Mouse (Mus musculus): ENCODE measurements around the gene Cd9. TPM values are rescaled to one million over a fixed set of nuclear protein-coding genes. Genes with fewer than 3 reads are reported as not detected.

The Cd9 gene
- polyA plus RNA-seq, 1 experiment = 164 TPM

DNA sequence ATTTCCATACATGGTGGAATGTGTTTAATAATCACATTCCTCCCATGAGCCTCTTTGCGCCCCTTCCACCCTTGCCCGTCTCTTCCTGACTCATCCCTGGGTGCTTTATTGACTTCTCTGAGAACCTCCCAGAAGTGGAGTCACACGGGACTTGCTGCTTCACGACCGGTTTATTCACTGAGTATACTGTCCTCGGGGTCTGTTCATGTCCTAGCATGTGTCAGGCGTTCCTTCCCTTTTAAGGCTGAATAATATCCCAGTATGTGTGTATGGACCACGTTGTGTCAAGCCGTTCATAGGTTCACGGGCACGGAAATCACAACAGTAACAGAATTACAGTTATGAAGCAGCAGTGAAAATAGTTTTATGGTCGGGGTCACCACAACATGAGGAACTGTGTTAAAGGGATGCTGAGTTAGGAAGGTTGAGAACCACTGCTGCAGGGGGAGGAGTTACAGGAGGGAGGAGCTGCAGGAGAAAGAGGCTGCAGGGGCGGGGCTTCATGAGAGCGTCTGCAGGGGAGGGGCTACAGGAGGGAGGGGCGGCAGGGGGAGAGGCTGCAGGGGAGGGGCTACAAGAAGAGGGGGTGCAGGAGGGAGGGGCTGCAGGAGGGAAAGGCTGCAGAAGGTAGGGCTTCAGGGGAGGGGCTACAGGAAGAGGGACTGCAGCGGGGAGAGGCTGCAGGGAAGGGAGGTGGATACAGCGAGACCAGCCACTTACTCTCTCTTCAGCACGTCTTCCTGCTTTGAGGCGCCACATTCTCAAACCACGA lies 72.4 kb downstream of the Cd9 start:
- 13% methylated on average over 20 of the region's 20 CpGs for whole genome bisulfite sequencing
- no peak for DNase-seq (ENCODE audit: low read depth, low spot score)

DNA sequence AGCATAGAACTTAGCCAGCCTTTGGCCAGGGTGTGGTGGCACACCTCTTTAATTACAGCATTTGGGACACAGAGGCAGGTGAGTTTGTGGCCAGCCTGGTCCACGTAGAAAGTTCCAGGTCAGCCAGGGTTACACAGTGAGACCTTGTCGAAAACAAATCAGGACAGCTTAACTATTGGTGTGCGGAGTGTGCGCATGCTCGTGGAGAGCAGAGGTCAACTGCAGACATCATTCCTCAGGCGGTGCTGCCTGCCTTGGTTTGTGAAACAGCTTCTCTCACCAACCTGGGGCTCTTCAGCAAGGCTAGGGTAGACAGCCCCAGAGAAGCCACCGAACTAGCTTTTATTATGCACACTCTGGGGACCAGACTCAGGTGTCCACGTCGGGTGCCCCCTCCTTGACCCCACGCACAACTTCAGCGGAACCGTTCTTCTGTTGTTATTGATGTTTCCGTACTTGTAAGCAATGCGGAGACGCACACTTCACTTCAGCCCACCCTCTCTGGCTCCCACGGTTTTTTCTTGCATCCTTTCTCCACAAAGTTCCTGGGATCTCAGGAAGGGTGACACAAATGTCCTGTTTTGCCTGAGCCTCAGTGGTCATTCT lies 74.0 kb downstream of the Cd9 start:
- 59% methylated on average over 16 of the region's 16 CpGs for WGBS
- no peak for DNase-seq (ENCODE audit: low read depth, low spot score)

DNA sequence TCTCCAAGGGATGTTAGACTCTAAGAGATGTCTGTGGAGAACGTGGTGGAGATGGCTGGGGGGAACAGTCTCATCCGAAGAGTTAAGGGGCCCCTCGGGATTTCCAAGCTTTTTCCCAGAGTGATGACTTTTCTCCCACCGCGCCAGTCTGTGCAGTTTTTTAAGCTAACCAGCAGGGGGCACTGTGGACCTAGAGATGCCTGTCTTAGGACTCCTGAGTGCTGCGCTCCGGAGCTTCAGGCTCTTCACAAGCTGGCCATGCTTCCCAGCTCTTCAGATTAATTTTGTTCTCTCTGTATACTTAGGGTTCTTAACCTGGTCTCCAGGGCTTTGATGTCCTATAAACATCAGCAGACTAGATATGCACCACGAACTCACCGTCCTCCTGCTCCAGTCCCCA lies 75.8 kb downstream of the Cd9 start:
- no peak for DNase-seq (ENCODE audit: low read depth, low spot score)
- WGBS = 14% methylated on average over 9 of the region's 9 CpGs

DNA sequence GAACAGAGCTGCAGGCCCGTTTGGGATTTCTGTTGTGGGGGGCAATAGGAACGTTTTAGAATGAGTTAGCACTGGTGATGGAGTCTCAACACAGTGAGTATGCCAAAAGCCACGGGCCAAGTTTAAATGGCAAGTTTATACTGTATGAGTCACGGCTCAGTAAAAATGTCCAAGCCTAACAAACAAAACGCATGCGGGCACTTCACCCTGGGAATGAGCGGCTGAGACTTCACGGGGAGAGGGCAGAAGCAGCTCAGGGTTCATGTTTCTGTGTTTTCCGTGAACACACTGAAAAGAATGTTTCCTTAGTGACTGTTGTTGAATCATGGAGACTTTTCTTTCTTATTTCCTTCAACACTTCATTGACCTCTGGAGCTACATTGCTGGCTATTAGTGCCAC lies 81.3 kb downstream of the Cd9 start:
- WGBS = 14% methylated on average over 9 of the region's 9 CpGs
- DNase-seq (ENCODE audit: low read depth, low spot score) = no peak

DNA sequence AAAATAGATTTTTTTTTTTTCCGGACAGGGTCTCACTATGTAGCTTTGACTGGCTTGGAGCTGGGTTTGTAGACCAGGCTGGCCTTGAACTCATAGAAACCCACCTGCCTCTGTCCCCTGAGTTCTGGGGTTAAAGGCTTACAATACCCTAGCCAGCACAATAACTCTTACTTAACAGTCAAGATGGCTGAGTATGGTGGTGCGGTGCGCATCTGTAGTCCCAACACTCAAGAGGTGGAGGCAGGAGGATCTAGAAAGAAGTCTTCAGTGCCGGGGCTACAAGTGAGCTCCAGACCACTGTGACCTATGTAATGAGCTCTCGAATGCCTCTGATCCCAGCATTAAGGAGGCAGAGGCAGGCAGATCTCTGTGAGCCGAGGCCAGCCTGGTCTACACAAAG lies 82.9 kb downstream of the Cd9 start:
- DNase-seq (ENCODE audit: low read depth, low spot score) = no peak
- WGBS = 88% methylated on average over 6 of the region's 6 CpGs

DNA sequence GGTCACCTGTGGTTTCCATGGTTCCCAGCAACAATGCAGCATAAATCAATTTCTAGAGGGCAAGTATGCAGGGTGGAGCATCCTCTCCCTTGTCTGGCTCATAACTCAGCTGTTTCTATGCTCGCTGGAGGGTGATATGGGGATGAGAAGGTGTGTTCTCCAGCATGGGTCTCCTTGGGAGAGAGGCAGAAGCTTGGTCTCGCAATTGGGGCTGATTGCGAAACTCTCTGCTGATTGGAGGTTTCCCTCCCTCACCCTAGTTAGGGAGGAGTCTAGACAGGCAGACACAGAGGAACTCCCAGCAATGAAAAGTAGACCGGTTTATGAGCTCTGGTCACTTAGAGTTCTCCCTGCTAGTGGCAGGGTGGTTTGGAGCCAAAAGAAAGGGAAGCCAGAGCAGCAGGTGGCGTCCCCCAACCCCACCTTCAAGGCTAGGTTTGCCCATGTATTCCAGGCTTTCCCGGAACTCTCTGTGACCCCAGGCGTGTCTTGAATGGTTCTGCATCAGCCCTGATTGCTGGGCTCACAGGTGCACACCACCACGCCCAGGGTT lies 83.5 kb downstream of the Cd9 start:
- 19% methylated on average over 8 of the region's 8 CpGs for WGBS

DNA sequence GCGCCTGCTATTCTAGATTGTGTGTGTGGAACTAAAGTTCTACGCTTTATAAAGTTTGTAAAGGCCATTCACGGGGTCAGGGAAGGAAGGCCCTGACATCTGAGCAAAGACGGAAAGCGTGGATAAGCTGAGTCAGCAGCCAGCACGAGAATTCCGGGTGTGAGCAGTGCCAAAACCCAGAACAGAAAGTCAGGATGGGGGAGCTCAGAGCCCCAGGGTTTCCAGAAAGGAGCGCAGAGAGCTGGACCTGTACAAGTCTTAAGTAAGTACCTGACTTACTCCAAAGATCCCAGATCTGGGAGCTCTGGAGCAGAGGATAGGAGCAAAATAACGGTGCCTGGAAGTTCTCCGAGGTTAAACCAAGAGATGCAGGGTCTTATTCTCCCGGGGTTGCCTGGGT lies 84.0 kb downstream of the Cd9 start:
- 36% methylated on average over 11 of the region's 11 CpGs for WGBS

More for the DNA sequence above, 83.5 kb downstream of the Cd9 start:
- no peak for DNase-seq (ENCODE audit: low read depth, low spot score)

More for the DNA sequence above, 84.0 kb downstream of the Cd9 start:
- DNase-seq (ENCODE audit: low read depth, low spot score) = no peak

Other genes with a start within 250 kb of the Cd9 start
- 0.05 and 0.14 TPM in 2 replicates for gene Tuba3a, start 208.7 kb downstream of the Cd9 start, polyA plus RNA-seq (2012; rRNA removed)
- 123 and 136 TPM in 2 replicates for gene Ltbr, start 180.9 kb downstream of the Cd9 start, polyA plus RNA-seq (2012; rRNA removed)
- gene Scnn1a, start 174.1 kb downstream of the Cd9 start, polyA plus RNA-seq (2012; rRNA removed) = 7.9 and 11.0 TPM in 2 replicates
- gene Tnfrsf1a, start 145.4 kb downstream of the Cd9 start, polyA plus RNA-seq (2012; rRNA removed) = 123 and 182 TPM in 2 replicates
- 24.1 and 35.0 TPM in 2 replicates for gene Plekhg6, start 114.0 kb downstream of the Cd9 start, polyA plus RNA-seq (2012; rRNA removed)
- gene Vwf, start 52.0 kb upstream of the Cd9 start, polyA plus RNA-seq (2012; rRNA removed) = 29.1 and 33.3 TPM in 2 replicates
- 0.79 and 0.95 TPM in 2 replicates for gene Ano2, start 195.6 kb upstream of the Cd9 start, polyA plus RNA-seq (2012; rRNA removed)

Measured in large intestine, adult 2 months (tissue).